Mouse (Mus musculus): ENCODE results near the gene Jmjd7. TPM values are rescaled to one million over a fixed set of nuclear protein-coding genes. Genes with fewer than 3 reads are reported as not detected.

Jmjd7 gene
- polyA plus RNA-seq, 1 experiment from 2014 or later: 23.1 TPM

DNA sequence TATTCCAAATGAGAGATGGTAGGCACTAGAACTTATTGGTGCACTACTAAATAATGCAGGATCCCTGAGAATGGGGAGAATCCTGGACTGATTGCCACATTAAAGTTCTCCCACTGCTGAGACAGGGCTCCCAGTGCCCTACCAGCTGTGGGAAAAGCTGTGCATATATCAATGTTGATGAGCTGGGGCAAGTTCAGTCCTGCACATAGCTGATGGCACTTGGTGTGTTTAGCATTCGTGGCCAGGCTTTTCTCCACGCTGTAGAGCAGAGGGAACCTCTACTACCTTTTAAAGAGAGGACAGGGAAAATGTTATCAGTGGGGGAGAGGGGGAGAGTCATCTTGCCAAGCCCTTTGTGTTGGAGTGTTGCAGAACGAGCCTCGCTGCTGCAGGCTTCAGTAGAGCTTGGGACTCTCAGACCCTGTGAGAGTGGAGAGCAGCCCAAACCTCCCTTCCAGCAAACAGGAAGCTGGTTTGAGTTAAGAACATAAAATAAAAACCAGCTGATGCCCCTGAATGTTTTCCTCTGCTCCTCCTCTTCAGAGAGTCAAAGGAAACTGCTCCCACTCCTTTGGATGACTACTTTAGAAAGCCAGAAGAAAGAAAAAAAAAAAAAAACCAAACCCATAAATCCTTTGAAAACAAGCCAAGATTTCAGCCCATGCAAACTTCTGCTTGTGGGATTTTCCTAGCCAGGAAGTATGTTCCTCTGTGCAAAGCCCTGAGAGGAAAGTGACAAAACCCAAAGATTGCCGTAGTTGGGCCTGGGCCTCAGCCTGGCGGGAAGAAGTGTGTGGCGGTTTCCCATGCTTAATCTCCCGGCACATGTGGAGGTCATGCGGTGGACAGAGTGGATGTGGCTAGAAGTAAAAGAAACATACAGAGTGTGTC, 31.6 kb upstream of the Jmjd7 start:
- no peaks in the 10 kb centered on the region for H3K27me3 ChIP-seq
- ATAC-seq (ENCODE audit: low FRiP score, low read depth): peak; percentile 88
- H3K9ac ChIP-seq: no peak overlapping the region
- peak overlapping the region; percentile 96 for H3K27ac ChIP-seq
- H3K9me3 ChIP-seq: no peaks in the 10 kb centered on the region
- no peak overlapping the region for H3K4me3 ChIP-seq
- peaks cover 19% of the 10 kb centered on the region for H3K36me3 ChIP-seq
- peak overlapping the region; percentile 41 for H3K4me2 ChIP-seq (replicated peaks)
- 14% methylated on average over 9 of the region's 9 CpGs for WGBS
- H3K4me1 ChIP-seq: peaks cover 43% of the 10 kb centered on the region

- Histone ChIP-seq H3K27me3 (no peaks in the 10 kb centered on the region), H3K9me3 (no peaks in the 10 kb centered on the region), H3K4me2 (replicated peaks) (no peak overlapping the region), H3K27ac (0 out of 2 replicates have a peak overlapping the region, but pooled peaks have one; percentile 96), H3K4me3 (no peak overlapping the region), H3K36me3 (peaks cover 14% of the 10 kb centered on the region), H3K4me1 (peaks cover 49% of the 10 kb centered on the region), H3K9ac (no peak overlapping the region)
- no peak for ATAC-seq (ENCODE audit: low FRiP score, low read depth)
- 89% methylated on average over 4 of the region's 4 CpGs for WGBS
Observed at GRCm38 (mm10) chr2:119997354-119997753, 29.9 kb upstream of the Jmjd7 start.

DNA sequence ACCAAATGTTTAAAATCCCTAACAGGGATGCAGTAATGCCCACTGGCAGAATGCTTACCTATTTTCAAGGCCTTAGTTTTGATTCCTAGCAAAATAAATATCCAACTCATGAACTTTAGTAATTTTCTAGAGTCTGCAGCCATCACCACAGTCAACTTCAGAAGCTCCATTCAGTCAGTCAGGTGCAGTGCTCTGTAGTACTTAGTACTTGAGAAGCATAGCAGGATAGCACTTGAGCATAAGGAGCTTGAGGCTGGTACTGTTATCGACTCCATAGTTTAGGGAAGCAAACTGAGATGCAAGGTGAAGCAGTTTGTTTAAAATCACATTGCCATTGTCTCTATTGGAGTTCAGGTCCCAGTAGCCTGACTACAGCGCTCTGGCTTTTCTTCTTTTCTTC, 27.6 kb upstream of the Jmjd7 start:
- Histone ChIP-seq H3K4me2 (replicated peaks) (no peak overlapping the region), H3K4me1 (peaks cover 40% of the 10 kb centered on the region), H3K27ac (no peak overlapping the region), H3K9ac (no peak overlapping the region), H3K9me3 (no peaks in the 10 kb centered on the region), H3K36me3 (peaks cover 23% of the 10 kb centered on the region), H3K27me3 (no peaks in the 10 kb centered on the region), H3K4me3 (no peak overlapping the region)
- ATAC-seq (ENCODE audit: low FRiP score, low read depth): no peak
- 95% methylated on average over 2 of the region's 2 CpGs for WGBS

DNA sequence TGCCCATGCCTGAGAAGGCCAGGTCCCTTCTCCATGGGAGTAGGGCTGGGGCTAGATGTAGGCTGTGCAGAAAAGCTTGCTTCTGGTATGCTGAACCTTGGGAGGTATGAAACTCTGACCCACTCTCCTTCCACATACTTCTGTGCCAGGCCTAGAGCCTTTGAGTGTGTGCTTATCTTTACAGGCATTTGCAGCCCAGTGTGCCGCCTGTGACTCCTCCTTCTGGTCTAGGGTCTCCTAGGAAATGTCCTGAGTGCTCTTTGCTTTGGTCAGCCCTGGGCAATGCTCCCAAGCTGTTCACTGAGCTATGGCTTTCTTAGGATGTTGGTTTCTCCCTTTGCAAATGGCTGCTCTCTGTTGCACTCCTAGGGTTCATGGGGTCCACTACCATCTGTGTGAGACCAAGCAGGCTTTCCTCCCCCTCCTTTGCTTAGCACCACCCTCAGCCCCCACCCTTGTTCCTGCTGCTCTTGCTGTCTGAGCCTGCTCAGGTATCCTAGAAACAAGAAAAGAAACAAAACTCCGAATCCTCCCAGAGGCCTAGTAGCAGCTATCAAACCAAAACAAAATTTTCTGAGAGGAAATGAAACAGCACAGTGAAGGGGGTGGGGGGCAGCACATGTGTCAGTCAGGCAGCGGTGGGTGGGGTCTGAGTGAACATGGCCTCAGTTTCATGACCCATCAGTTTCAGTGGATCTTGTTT, 26.2 kb upstream of the Jmjd7 start:
- Histone ChIP-seq H3K9me3 (no peaks in the 10 kb centered on the region), H3K4me3 (no peak overlapping the region), H3K4me2 (replicated peaks) (no peak overlapping the region), H3K27ac (peak overlapping the region; percentile 12; the same call in 1 of the 2 replicates), H3K27me3 (no peaks in the 10 kb centered on the region), H3K4me1 (peaks cover 27% of the 10 kb centered on the region), H3K9ac (peak overlapping the region; percentile 19; the same call in 1 of the 2 replicates), H3K36me3 (peaks cover 25% of the 10 kb centered on the region)
- ATAC-seq (ENCODE audit: low FRiP score, low read depth): peak; percentile 77; the same call in 1 of the 2 replicates
- 61% methylated on average over 3 of the region's 3 CpGs for WGBS

GRCm38 (mm10) chr2:120001956-120002355, 25.3 kb upstream of the Jmjd7 start:
- Histone ChIP-seq H3K4me2 (replicated peaks) (no peak overlapping the region), H3K9ac (no peak overlapping the region), H3K36me3 (peaks cover 25% of the 10 kb centered on the region), H3K27me3 (no peaks in the 10 kb centered on the region), H3K4me3 (no peak overlapping the region), H3K4me1 (peaks cover 18% of the 10 kb centered on the region), H3K27ac (no peak overlapping the region), H3K9me3 (no peaks in the 10 kb centered on the region)
- no peak for ATAC-seq (ENCODE audit: low FRiP score, low read depth)
- 79% methylated on average over 4 of the region's 4 CpGs for WGBS

GRCm38 (mm10) chr2:120003970-120004369, 23.3 kb upstream of the Jmjd7 start:
- Histone ChIP-seq H3K4me3 (no peak overlapping the region), H3K9me3 (no peaks in the 10 kb centered on the region), H3K36me3 (peaks cover 24% of the 10 kb centered on the region), H3K9ac (no peak overlapping the region), H3K4me2 (replicated peaks) (no peak overlapping the region), H3K4me1 (peaks cover 7% of the 10 kb centered on the region), H3K27ac (no peak overlapping the region), H3K27me3 (no peaks in the 10 kb centered on the region)
- WGBS: 87% methylated on average over 2 of the region's 2 CpGs
- ATAC-seq (ENCODE audit: low FRiP score, low read depth): no peak

DNA sequence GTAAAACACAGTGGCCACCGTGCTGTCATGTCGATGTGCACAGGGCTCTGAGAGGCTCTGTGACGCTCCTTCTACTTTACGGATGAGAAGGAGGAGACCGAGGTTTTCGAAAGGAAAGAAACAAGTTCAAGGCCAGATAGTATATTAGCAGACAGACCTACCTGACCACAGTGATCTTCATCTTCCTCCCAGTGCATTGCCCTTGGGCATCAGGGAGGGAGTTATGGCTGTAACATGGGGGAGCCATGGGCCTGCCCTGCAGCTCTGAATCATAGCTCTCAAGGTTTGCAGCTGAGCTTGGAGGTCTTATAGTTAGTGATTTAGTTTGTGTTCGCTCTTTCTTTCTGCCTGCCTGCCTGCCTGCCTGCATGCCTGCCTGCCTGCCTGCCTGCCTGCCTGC, 20.6 kb upstream of the Jmjd7 start:
- Histone ChIP-seq H3K27ac (no peak overlapping the region), H3K4me1 (no peaks in the 10 kb centered on the region), H3K27me3 (no peaks in the 10 kb centered on the region), H3K4me2 (replicated peaks) (no peak overlapping the region), H3K9me3 (no peaks in the 10 kb centered on the region), H3K36me3 (peaks cover 19% of the 10 kb centered on the region; the same call in 1 of the 2 replicates), H3K9ac (no peak overlapping the region), H3K4me3 (no peak overlapping the region)
- 95% methylated on average over 7 of the region's 7 CpGs for WGBS
- ATAC-seq (ENCODE audit: low FRiP score, low read depth): no peak

DNA sequence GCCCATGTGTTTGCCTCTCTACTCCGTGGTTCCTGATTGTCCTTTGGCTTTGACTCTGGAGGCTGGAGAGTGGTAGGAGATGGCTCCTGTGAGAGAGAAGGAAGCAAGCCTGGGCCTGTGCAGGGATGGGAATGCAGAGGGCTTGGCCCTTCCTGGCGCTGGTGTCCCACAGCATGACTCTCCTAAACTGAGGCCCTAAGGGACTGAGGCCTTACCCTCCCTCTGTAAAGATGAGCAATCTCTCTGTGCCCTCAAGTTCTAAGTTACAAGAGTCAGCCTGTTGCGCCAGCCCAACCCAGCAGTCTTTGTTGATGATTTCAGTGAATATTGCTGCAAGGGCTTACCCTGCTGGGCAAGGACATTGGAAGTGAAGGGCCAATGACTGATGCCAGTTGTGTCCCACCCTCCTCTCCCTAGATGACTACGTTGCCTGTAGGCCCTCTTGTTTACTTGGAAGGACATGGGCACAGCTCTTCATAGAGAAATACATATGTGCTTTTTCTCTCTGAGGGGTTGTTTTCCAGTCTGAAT, 19.5 kb upstream of the Jmjd7 start:
- no peaks in the 10 kb centered on the region for H3K27me3 ChIP-seq
- no peak overlapping the region for H3K4me3 ChIP-seq
- H3K9ac ChIP-seq: no peak overlapping the region
- no peak overlapping the region for H3K4me2 ChIP-seq (replicated peaks)
- peaks cover 22% of the 10 kb centered on the region for H3K36me3 ChIP-seq
- 78% methylated on average over 4 of the region's 4 CpGs for WGBS
- no peak for ATAC-seq (ENCODE audit: low FRiP score, low read depth)
- no peaks in the 10 kb centered on the region for H3K9me3 ChIP-seq
- H3K27ac ChIP-seq: no peak overlapping the region
- no peaks in the 10 kb centered on the region for H3K4me1 ChIP-seq

DNA sequence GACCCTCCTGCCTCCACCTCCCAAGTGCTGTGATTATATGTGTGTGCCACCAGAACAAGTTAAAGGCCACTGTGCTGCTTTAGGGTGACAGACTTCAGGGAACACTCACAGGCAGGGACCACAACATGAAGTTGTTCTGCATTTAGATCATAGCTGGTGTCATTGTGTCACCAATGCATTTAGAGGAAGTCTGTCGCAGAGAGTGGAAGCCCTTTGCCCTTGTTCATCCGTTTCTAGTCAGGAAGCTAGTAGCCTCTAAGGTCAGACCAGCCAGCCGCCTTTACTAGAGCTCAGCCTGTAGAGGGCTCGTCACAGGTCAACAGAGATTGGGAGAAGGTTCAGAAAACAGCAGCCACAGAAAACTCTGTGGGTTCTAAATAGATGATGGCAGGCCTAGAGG, 18.6 kb upstream of the Jmjd7 start:
- Histone ChIP-seq H3K27me3 (no peaks in the 10 kb centered on the region), H3K36me3 (peaks cover 28% of the 10 kb centered on the region), H3K4me1 (no peaks in the 10 kb centered on the region), H3K9me3 (no peaks in the 10 kb centered on the region), H3K9ac (no peak overlapping the region), H3K4me2 (replicated peaks) (no peak overlapping the region), H3K27ac (no peak overlapping the region), H3K4me3 (no peak overlapping the region)
- no peak for ATAC-seq (ENCODE audit: low FRiP score, low read depth)
- WGBS: 76% methylated on average over 4 of the region's 4 CpGs

DNA sequence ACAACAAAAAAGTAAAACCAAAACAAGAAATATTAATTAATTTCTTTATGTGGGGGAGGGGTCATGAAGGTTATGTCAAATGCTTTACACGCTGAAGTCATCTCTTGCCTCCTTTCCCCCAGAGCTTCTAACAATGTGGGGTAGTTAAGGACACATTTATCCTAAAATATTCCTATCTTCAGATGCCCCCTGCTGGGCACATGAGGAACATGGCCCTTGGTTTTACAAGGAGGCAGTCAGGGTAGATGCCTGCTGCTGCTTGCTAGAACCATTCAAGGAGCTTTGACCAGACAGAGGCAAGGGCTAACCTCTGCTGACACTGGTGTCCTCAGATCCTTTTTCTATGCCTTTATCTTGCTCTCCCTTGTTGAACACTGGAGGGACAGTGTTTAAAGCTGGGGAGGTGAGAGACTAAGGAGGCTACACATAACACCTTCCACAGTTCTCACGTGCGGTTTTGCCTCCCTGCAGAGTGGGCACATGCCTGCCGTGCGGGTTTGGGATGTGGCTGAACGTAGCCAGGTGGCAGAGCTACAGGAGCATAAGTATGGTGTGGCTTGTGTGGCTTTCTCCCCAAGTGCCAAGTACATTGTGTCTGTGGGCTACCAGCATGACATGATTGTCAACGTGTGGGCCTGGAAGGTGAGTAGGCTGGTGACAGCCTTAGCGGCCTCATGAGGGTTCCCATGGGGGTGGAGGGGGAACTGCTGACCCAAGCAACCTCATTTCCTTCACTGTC, 15.7 kb upstream of the Jmjd7 start:
- Histone ChIP-seq H3K4me3 (no peak overlapping the region), H3K27me3 (no peaks in the 10 kb centered on the region), H3K9ac (no peak overlapping the region), H3K36me3 (peaks cover 44% of the 10 kb centered on the region), H3K4me2 (replicated peaks) (no peak overlapping the region), H3K27ac (no peak overlapping the region), H3K9me3 (no peaks in the 10 kb centered on the region), H3K4me1 (no peaks in the 10 kb centered on the region)
- 73% methylated on average over 8 of the region's 8 CpGs for WGBS
- ATAC-seq (ENCODE audit: low FRiP score, low read depth): peak; percentile 59; the same call in 1 of the 2 replicates

- H3K27me3 ChIP-seq: no peaks in the 10 kb centered on the region
- H3K9ac ChIP-seq: no peak overlapping the region
- no peak overlapping the region for H3K4me2 ChIP-seq (replicated peaks)
- no peaks in the 10 kb centered on the region for H3K4me1 ChIP-seq
- no peak overlapping the region for H3K4me3 ChIP-seq
- H3K9me3 ChIP-seq: no peaks in the 10 kb centered on the region
- ATAC-seq (ENCODE audit: low FRiP score, low read depth): no peak
- H3K27ac ChIP-seq: no peak overlapping the region
- WGBS: 88% methylated on average over 13 of the region's 13 CpGs
- H3K36me3 ChIP-seq: peaks cover 52% of the 10 kb centered on the region
Observed at GRCm38 (mm10) chr2:120012924-120013323, 14.4 kb upstream of the Jmjd7 start.
